Mouse (Mus musculus): Measurements from ENCODE around the gene Phf23.

DNA sequence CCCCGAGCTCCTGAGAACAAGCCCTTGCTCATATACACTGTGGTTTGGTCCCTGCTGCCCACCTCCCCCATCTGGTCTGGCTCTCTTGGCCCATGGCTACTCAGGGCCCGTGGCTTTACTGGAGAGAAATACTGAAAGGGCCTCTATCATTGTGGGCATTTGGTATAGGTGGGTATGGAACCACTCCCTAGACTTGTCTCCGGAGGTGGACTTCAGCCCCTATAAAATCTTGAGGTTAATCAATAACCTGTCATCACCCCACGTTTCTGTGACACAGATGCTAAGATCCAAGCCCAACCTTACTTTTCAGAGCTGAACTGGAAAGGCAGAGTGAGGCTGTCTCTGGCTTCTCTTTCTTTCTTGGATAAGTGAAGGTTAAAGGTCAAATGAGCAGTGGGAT lies 26.8 kb upstream of the Phf23 start:
- TF ChIP-seq CTCF (IDR thresholded peaks at IDR 0.05; ENCODE audit: borderline replicate concordance, extremely low read depth, insufficient read depth, insufficient read length): no peak
- TF ChIP-seq POLR2A (IDR thresholded peaks at IDR 0.05; ENCODE audit: borderline replicate concordance, extremely low read depth, insufficient read depth, insufficient read length, poor library complexity, severe bottlenecking): no peak

Data from brain, embryonic 14.5 days (tissue).